In the genomic region with DNA sequence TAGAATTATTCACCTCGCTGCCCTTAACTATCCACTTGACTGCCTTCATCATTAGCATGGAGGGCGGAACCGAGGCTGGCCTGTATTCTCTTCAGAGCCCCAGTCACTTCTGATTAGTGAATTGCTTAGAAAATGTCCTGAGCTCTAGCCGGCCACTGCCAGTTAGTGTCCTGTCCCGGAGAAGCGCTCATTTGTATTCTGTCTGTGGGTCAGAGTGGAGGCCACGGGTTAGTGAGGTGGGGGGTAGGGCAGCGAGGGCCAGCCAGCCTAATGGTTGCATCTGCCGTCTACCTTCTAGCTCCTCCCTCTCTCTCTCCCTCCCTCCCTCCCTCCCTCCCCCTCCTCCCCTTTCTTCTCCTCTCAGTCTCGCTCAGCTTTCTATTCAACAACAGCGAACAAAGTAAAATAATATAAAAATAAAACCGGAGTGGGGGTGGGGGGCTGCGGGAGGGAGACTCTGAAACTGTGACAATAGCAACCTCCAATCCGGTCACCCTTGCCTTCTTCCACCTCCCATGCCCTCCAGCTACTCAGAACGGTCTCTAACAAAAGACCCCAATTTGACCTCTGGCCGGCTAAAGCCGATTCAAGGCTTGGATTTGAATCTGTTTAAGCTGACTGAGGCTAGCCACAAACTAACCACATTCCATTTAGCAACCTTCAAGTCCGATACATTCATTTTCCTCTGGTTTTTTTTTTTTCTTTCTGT, we compare ENCODE assay signal across 7 mouse cellular contexts.
DNase-seq lines count a peak whose midpoint lies in the region; ATAC-seq and TF ChIP-seq lines count a peak whose summit lies in the region.

No protein-coding gene starts in this region.

- H3K27me3 ChIP-seq in G1E (ENCODE audit: insufficient read depth, low read length): no peaks in the 10 kb centered on the region
- H3K27me3 ChIP-seq in embryonic facial prominence, embryonic 14.5 days (replicated peaks; ENCODE audit: control insufficient read depth, insufficient read depth, low read length): no peaks in the 10 kb centered on the region
- H3K27me3 ChIP-seq in limb, embryonic 11.5 days (ENCODE audit: control insufficient read depth, insufficient read depth, low read length): no peaks in the 10 kb centered on the region

- H3K4me1 ChIP-seq in G1E (ENCODE audit: insufficient read depth, low read depth, low read length): peaks cover 53% of the 10 kb centered on the region
- peaks cover 14% of the 10 kb centered on the region for H3K4me1 ChIP-seq in embryonic facial prominence, embryonic 14.5 days (ENCODE audit: control insufficient read depth, insufficient read depth, low read length)
- 0 out of 2 replicates have a peak, but pooled peaks cover 3% of the 10 kb centered on the region for H3K4me1 ChIP-seq in limb, embryonic 11.5 days (ENCODE audit: control insufficient read depth, insufficient read depth, low read length)

- H3K4me3 ChIP-seq in G1E (ENCODE audit: low read depth, low read length): peak overlapping the region; percentile 61; the same call in 1 of the 2 replicates
- H3K4me3 ChIP-seq in embryonic facial prominence, embryonic 14.5 days (ENCODE audit: low read depth, low read length): peak overlapping the region; percentile 31
- no peak overlapping the region for H3K4me3 ChIP-seq in limb, embryonic 11.5 days (ENCODE audit: low read depth, low read length)

- H3K27ac ChIP-seq in embryonic facial prominence, embryonic 14.5 days (replicated peaks; ENCODE audit: low read depth, low read length): no peak overlapping the region
- 0 out of 2 replicates have a peak overlapping the region, but pooled peaks have one; percentile 36 for H3K27ac ChIP-seq in limb, embryonic 11.5 days (replicated peaks; ENCODE audit: low read depth, low read length)

- H3K36me3 ChIP-seq in G1E (replicated peaks): no peaks in the 10 kb centered on the region
- no peaks in the 10 kb centered on the region for H3K36me3 ChIP-seq in embryonic facial prominence, embryonic 14.5 days (ENCODE audit: control insufficient read depth, insufficient read depth, low read length)
- no peaks in the 10 kb centered on the region for H3K36me3 ChIP-seq in limb, embryonic 11.5 days (ENCODE audit: control insufficient read depth, insufficient read depth, low read length)

- peaks cover 8% of the 10 kb centered on the region for H3K9me3 ChIP-seq in G1E (replicated peaks)
- H3K9me3 ChIP-seq in embryonic facial prominence, embryonic 14.5 days (ENCODE audit: control insufficient read depth, low read length): no peaks in the 10 kb centered on the region
- H3K9me3 ChIP-seq in limb, embryonic 11.5 days (ENCODE audit: control insufficient read depth, low read length): no peaks in the 10 kb centered on the region

- no peak for TF ChIP-seq CTCF in G1E (IDR thresholded peaks at IDR 0.05; ENCODE audit: low read depth, low read length)

- 1% methylated on average over 18 of the region's 18 CpGs for WGBS in embryonic facial prominence, embryonic 14.5 days
- WGBS in limb, embryonic 11.5 days: 2% methylated on average over 17 of the region's 18 CpGs

- no peak for DNase-seq in G1E (ENCODE audit: low spot score)
- peak; percentile 30 to 71 for DNase-seq in adrenal gland, postnatal 36 days
- DNase-seq in embryonic facial prominence, embryonic 14.5 days (ENCODE audit: low spot score): peak; percentile 79
- peak; percentile 48 for DNase-seq in induced T-regulatory cell, adult 2 months (ENCODE audit: low read depth)
- DNase-seq in limb, embryonic 11.5 days (ENCODE audit: low spot score): peak; percentile 61
- peak; percentile 29 for DNase-seq in naive thymus-derived CD4-positive, alpha-beta T cell, adult 2 months (ENCODE audit: low read depth)
- DNase-seq in urinary bladder, postnatal 25 days (ENCODE audit: low spot score): no peak

- ATAC-seq in G1E (ENCODE audit: extremely low read depth, insufficient number of reproducible peaks, low FRiP score, poor library complexity, severe bottlenecking): no peak
- peak; percentile 90 for ATAC-seq in embryonic facial prominence, embryonic 14.5 days (ENCODE audit: low read depth)
- peak; percentile 58 for ATAC-seq in limb, embryonic 11.5 days (ENCODE audit: insufficient number of reproducible peaks, low FRiP score, low TSS enrichment, low read depth)

- H3K9ac ChIP-seq in embryonic facial prominence, embryonic 14.5 days (ENCODE audit: low read depth, low read length): peak overlapping the region; percentile 61
- 0 out of 2 replicates have a peak overlapping the region, but pooled peaks have one; percentile 28 for H3K9ac ChIP-seq in limb, embryonic 11.5 days (ENCODE audit: low read length)

- H3K4me2 ChIP-seq in embryonic facial prominence, embryonic 14.5 days (ENCODE audit: low read depth, low read length): peak overlapping the region; percentile 62
- H3K4me2 ChIP-seq in limb, embryonic 11.5 days (ENCODE audit: low read depth, severe bottlenecking): peak overlapping the region; percentile 29

Comparison
In these comparisons a context has a peak if more than half of its experiments do, and no peak if none do; other contexts are left out.
1. DNase-seq: peak in adrenal gland, postnatal 36 days (2 of 2), embryonic facial prominence, embryonic 14.5 days (single experiment), induced T-regulatory cell, adult 2 months (single experiment), limb, embryonic 11.5 days (single experiment) and naive thymus-derived CD4-positive, alpha-beta T cell, adult 2 months (single experiment); none in G1E (single experiment) and urinary bladder, postnatal 25 days (single experiment).